ENCODE assay signal across 8 mouse cellular contexts in genomic region chrX:52164738-52165554, GRCm38 (mm10). TPM values are rescaled to one million over a fixed set of nuclear protein-coding genes. Genes with fewer than 3 reads are reported as not detected.
DNase-seq lines count a peak whose midpoint lies in the region; ATAC-seq and TF ChIP-seq lines count a peak whose summit lies in the region.

Gene Gpc4, minus strand, starts transcription at chrX:52165252.

- H3K36me3 ChIP-seq in hindbrain, embryonic 10.5 days = no peaks in the 10 kb centered on the region
- no peaks in the 10 kb centered on the region for H3K36me3 ChIP-seq in lung, postnatal 0 days (ENCODE audit: insufficient read depth, low read length)

- H3K9ac ChIP-seq in lung, postnatal 0 days (replicated peaks; ENCODE audit: low read depth) = peak within 1 kb of the TSS; percentile 36; the same call in 1 of the 2 replicates

- ATAC-seq in lung, postnatal 0 days = peak; percentile 95
- ATAC-seq in activated CD4-positive, CD25-positive, alpha-beta regulatory T cell, adult 4 months = no peak

- H3K27me3 ChIP-seq in hindbrain, embryonic 10.5 days (ENCODE audit: insufficient read depth, poor library complexity, severe bottlenecking) = peaks cover 51% of the 10 kb centered on the region
- no peaks in the 10 kb centered on the region for H3K27me3 ChIP-seq in lung, postnatal 0 days (replicated peaks; ENCODE audit: insufficient read depth, low read length)

- peak; percentile 39; the same call in 1 of the 2 replicates for TF ChIP-seq CTCF in lung, postnatal 0 days (IDR thresholded peaks at IDR 0.05)

- peak within 1 kb of the TSS; percentile 73 for H3K4me2 ChIP-seq in lung, postnatal 0 days (replicated peaks; ENCODE audit: low read depth, low read length)

- TF ChIP-seq EP300 in lung, postnatal 0 days (IDR thresholded peaks at IDR 0.05) = no peak

- no peaks in the 10 kb centered on the region for H3K9me3 ChIP-seq in hindbrain, embryonic 10.5 days
- no peaks in the 10 kb centered on the region for H3K9me3 ChIP-seq in lung, postnatal 0 days (ENCODE audit: low read length)

- H3K27ac ChIP-seq in hindbrain, embryonic 10.5 days = peak within 1 kb of the TSS; percentile 86
- H3K27ac ChIP-seq in lung, postnatal 0 days (ENCODE audit: low read length) = peak within 1 kb of the TSS; percentile 69

- peak within 1 kb of the TSS; percentile 62 for H3K4me3 ChIP-seq in hindbrain, embryonic 10.5 days
- H3K4me3 ChIP-seq in lung, postnatal 0 days (ENCODE audit: low read depth, low read length) = peak within 1 kb of the TSS; percentile 49

- peaks cover 18% of the 10 kb centered on the region; the same call in 1 of the 2 replicates for H3K4me1 ChIP-seq in hindbrain, embryonic 10.5 days (replicated peaks)
- no peaks in the 10 kb centered on the region for H3K4me1 ChIP-seq in lung, postnatal 0 days (ENCODE audit: insufficient read depth, low read depth, low read length)

- peak; percentile 91 for DNase-seq in ZHBTc4 (ENCODE audit: low read depth, low spot score)
- peak; percentile 72 to 79 for DNase-seq in cerebellum, postnatal 10 days
- peak; percentile 10 to 44 for DNase-seq in frontal cortex, adult 2 months (ENCODE audit: extremely low spot score in 1 of 2, low spot score in 1 of 2)
- peak; percentile 80 for DNase-seq in hindbrain, embryonic 10.5 days (ENCODE audit: low spot score)
- peak; percentile 48 for DNase-seq in layer of hippocampus, adult 9-11 months
- DNase-seq in lung, postnatal 0 days (ENCODE audit: low spot score) = peak; percentile 88
- DNase-seq in retina, postnatal 1 day = peak; percentile 87

- WGBS in hindbrain, embryonic 10.5 days = 16% methylated on average over 76 of the region's 76 CpGs
- 13% methylated on average over 19 of the region's 76 CpGs for WGBS in lung, postnatal 0 days

RNA-seq across cellular contexts. Expression of gene Gpc4, which starts in this region (rescaled TPM):
- 8.3 and 11.5 TPM in 2 replicates for polyA plus RNA-seq in frontal cortex, adult 2 months (2012; rRNA removed)
- 28.4 and 29.2 TPM in 2 replicates for polyA plus RNA-seq in hindbrain, embryonic 10.5 days (2016; fragmentation: Nextera tagmentation; extraction: Ambion mirVana)
- 28.3 and 32.7 TPM in 2 replicates for polyA plus RNA-seq in lung, postnatal 0 days (2015; fragmentation: Nextera tagmentation; extraction: Ambion mirVana)
- under 1 TPM in 1 of 2 experiments, not detected in 1; 0.18 TPM for polyA plus RNA-seq in activated CD4-positive, CD25-positive, alpha-beta regulatory T cell, adult 4 months (2017; shearing (Covaris generic))

Comparison
In these comparisons a context has a peak if more than half of its experiments do, and no peak if none do; other contexts are left out.
1. DNase-seq: peak in every context shown above with its lines; median percentile 91 in ZHBTc4; 88 in lung, postnatal 0 days; 87 in retina, postnatal 1 day; 80 in hindbrain, embryonic 10.5 days; 76 in cerebellum, postnatal 10 days; 48 in layer of hippocampus, adult 9-11 months; 27 in frontal cortex, adult 2 months.